Mouse (Mus musculus): Measurements from ENCODE around the gene Prr19. TPM values are rescaled to one million over a fixed set of nuclear protein-coding genes. Genes with fewer than 3 reads are reported as not detected.
A peak's percentile ranks its signal among the peaks of the same experiment; 100 is the strongest.
"Not testable (repeated sequence)": the region's sequence is repeated elsewhere in the genome, so short reads cannot be mapped to it uniquely, and the experiment has no call there.

Prr19 gene
- 1.1 and 1.4 TPM in 2 replicates for polyA plus RNA-seq (2014; fragmentation: Nextera tagmentation; extraction: Ambion mirVana)

- Histone ChIP-seq H3K9me3 (ENCODE audit: control insufficient read depth, low read length) (no peaks in the 10 kb centered on the region), H3K27ac (replicated peaks; ENCODE audit: low read depth, low read length) (no peak within 1 kb of the TSS), H3K4me3 (ENCODE audit: low read depth, low read length) (no peak within 1 kb of the TSS; the same call in 1 of the 2 replicates), H3K4me2 (ENCODE audit: low read depth, severe bottlenecking) (no peak within 1 kb of the TSS), H3K27me3 (ENCODE audit: control insufficient read depth, insufficient read depth, low read length) (0 out of 2 replicates have a peak, but pooled peaks cover 2% of the 10 kb centered on the region), H3K9ac (ENCODE audit: low read length) (no peak within 1 kb of the TSS), H3K36me3 (ENCODE audit: control insufficient read depth, insufficient read depth, low read length) (no peaks in the 10 kb centered on the region), H3K4me1 (ENCODE audit: control insufficient read depth, insufficient read depth, low read length) (peaks cover 13% of the 10 kb centered on the region; the same call in 1 of the 2 replicates)
- 63% methylated on average over 19 of the region's 19 CpGs for WGBS
- ATAC-seq (ENCODE audit: insufficient number of reproducible peaks, low FRiP score, low TSS enrichment, low read depth) (no peak), DNase-seq (ENCODE audit: low spot score) (peak; percentile 56)
Observed at GRCm38 (mm10) chr7:25301063-25301462, at the start of gene Prr19. Gene Prr19 (plus strand): TSS chr7:25301411.

GRCm38 (mm10) chr7:25251822-25252221, 49.4 kb upstream of the Prr19 start:
- no peak for DNase-seq (ENCODE audit: low spot score)
- no peak for ATAC-seq (ENCODE audit: insufficient number of reproducible peaks, low FRiP score, low TSS enrichment, low read depth)
- Histone ChIP-seq H3K9ac (ENCODE audit: low read length) (peak overlapping the region; percentile 3; the same call in 1 of the 2 replicates), H3K4me3 (ENCODE audit: low read depth, low read length) (peak overlapping the region; percentile 99; the same call in 1 of the 2 replicates), H3K4me2 (ENCODE audit: low read depth, severe bottlenecking) (peak overlapping the region; percentile 83; the same call in 1 of the 2 replicates), H3K27ac (replicated peaks; ENCODE audit: low read depth, low read length) (no peak overlapping the region), H3K4me1 (ENCODE audit: control insufficient read depth, insufficient read depth, low read length) (peaks cover 27% of the 10 kb centered on the region), H3K36me3 (ENCODE audit: control insufficient read depth, insufficient read depth, low read length) (no peaks in the 10 kb centered on the region), H3K27me3 (ENCODE audit: control insufficient read depth, insufficient read depth, low read length) (no peaks in the 10 kb centered on the region), H3K9me3 (ENCODE audit: control insufficient read depth, low read length) (no peaks in the 10 kb centered on the region)
- 14% methylated on average over 8 of the region's 8 CpGs for WGBS

- ATAC-seq (ENCODE audit: insufficient number of reproducible peaks, low FRiP score, low TSS enrichment, low read depth), result no peak
- DNase-seq (ENCODE audit: low spot score), result no peak
Observed at GRCm38 (mm10) chr7:25261896-25262295, 39.3 kb upstream of the Prr19 start.

GRCm38 (mm10) chr7:25263968-25264870, 37.0 kb upstream of the Prr19 start:
- WGBS, result 29% methylated on average over 17 of the region's 17 CpGs
- no peak overlapping the region for H3K4me3 ChIP-seq (ENCODE audit: low read depth, low read length)
- no peaks in the 10 kb centered on the region for H3K9me3 ChIP-seq (ENCODE audit: control insufficient read depth, low read length)
- no peak overlapping the region for H3K9ac ChIP-seq (ENCODE audit: low read length)
- no peak overlapping the region for H3K4me2 ChIP-seq (ENCODE audit: low read depth, severe bottlenecking)
- DNase-seq (ENCODE audit: low spot score), result no peak
- no peak overlapping the region for H3K27ac ChIP-seq (replicated peaks; ENCODE audit: low read depth, low read length)
- no peak for ATAC-seq (ENCODE audit: insufficient number of reproducible peaks, low FRiP score, low TSS enrichment, low read depth)
- H3K36me3 ChIP-seq (ENCODE audit: control insufficient read depth, insufficient read depth, low read length), result no peaks in the 10 kb centered on the region
- peaks cover 11% of the 10 kb centered on the region for H3K4me1 ChIP-seq (ENCODE audit: control insufficient read depth, insufficient read depth, low read length)
- H3K27me3 ChIP-seq (ENCODE audit: control insufficient read depth, insufficient read depth, low read length), result no peaks in the 10 kb centered on the region

More at GRCm38 (mm10) chr7:25261896-25262295, 39.3 kb upstream of the Prr19 start:
- H3K27me3 ChIP-seq (ENCODE audit: control insufficient read depth, insufficient read depth, low read length), result no peaks in the 10 kb centered on the region
- 91% methylated on average over 1 of the region's 1 CpGs for WGBS
- no peaks in the 10 kb centered on the region for H3K9me3 ChIP-seq (ENCODE audit: control insufficient read depth, low read length)
- H3K4me1 ChIP-seq (ENCODE audit: control insufficient read depth, insufficient read depth, low read length), result peaks cover 4% of the 10 kb centered on the region
- no peak overlapping the region for H3K27ac ChIP-seq (replicated peaks; ENCODE audit: low read depth, low read length)
- no peak overlapping the region for H3K4me2 ChIP-seq (ENCODE audit: low read depth, severe bottlenecking)
- no peaks in the 10 kb centered on the region for H3K36me3 ChIP-seq (ENCODE audit: control insufficient read depth, insufficient read depth, low read length)
- H3K9ac ChIP-seq (ENCODE audit: low read length), result no peak overlapping the region
- no peak overlapping the region for H3K4me3 ChIP-seq (ENCODE audit: low read depth, low read length)

GRCm38 (mm10) chr7:25265743-25266142, 35.5 kb upstream of the Prr19 start:
- H3K4me3 ChIP-seq (ENCODE audit: low read depth, low read length); H3K27me3 ChIP-seq (ENCODE audit: control insufficient read depth, insufficient read depth, low read length); H3K4me2 ChIP-seq (ENCODE audit: low read depth, severe bottlenecking); H3K27ac ChIP-seq (replicated peaks; ENCODE audit: low read depth, low read length); H3K9me3 ChIP-seq (ENCODE audit: control insufficient read depth, low read length); DNase-seq (ENCODE audit: low spot score); H3K36me3 ChIP-seq (ENCODE audit: control insufficient read depth, insufficient read depth, low read length); ATAC-seq (ENCODE audit: insufficient number of reproducible peaks, low FRiP score, low TSS enrichment, low read depth); H3K9ac ChIP-seq (ENCODE audit: low read length): not testable (repeated sequence)
- WGBS, result 95% methylated on average over 5 of the region's 5 CpGs
- H3K4me1 ChIP-seq (ENCODE audit: control insufficient read depth, insufficient read depth, low read length), result peaks cover 15% of the 10 kb centered on the region

DNA sequence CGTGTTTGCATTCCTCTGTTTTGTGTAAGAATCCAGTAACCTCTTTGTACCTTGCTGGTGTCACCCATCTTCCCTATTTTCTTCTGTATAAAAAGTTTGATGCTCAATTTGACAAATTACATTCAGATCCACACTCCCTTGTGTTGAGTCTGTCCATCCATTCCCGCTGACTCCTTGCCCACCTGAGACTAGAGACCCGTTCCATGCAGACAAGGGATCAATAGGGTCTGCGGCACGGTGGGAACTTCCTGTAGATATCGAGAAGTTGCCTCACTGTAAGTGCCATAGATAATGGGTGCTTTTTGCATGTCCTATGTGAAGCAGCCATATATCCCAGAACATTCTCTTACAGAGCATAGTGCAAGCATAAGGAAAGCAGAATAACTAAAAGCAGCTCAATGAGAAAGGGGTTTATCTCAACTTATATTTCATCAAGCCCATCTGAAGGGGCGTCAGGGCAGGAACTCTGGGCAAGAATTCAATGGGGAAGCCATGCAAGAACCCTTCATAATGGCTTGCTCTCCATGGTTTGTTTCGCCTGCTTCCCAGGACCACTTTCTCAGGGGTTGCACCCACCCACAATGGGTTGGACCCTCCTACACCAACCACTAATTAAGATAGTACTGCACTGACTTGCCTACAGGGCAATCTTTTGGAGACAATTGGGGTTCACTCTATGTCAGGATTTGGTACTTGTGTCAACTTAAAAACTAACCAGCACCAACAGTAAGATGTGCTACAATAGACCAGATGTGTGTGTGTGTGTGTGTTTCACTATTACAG, 34.8 kb upstream of the Prr19 start:
- H3K4me1 ChIP-seq (ENCODE audit: control insufficient read depth, insufficient read depth, low read length), result peaks cover 15% of the 10 kb centered on the region
- H3K27me3 ChIP-seq (ENCODE audit: control insufficient read depth, insufficient read depth, low read length), result no peaks in the 10 kb centered on the region
- H3K9me3 ChIP-seq (ENCODE audit: control insufficient read depth, low read length), result no peaks in the 10 kb centered on the region
- WGBS, result 90% methylated on average over 8 of the region's 8 CpGs
- H3K9ac ChIP-seq (ENCODE audit: low read length), result no peak overlapping the region
- peaks cover 3% of the 10 kb centered on the region; the same call in 1 of the 2 replicates for H3K36me3 ChIP-seq (ENCODE audit: control insufficient read depth, insufficient read depth, low read length)
- no peak overlapping the region for H3K4me2 ChIP-seq (ENCODE audit: low read depth, severe bottlenecking)
- DNase-seq (ENCODE audit: low spot score) (no peak), ATAC-seq (ENCODE audit: insufficient number of reproducible peaks, low FRiP score, low TSS enrichment, low read depth) (no peak)
- no peak overlapping the region for H3K27ac ChIP-seq (replicated peaks; ENCODE audit: low read depth, low read length)
- H3K4me3 ChIP-seq (ENCODE audit: low read depth, low read length), result peak overlapping the region; percentile 79; the same call in 1 of the 2 replicates

- peaks cover 8% of the 10 kb centered on the region; the same call in 1 of the 2 replicates for H3K36me3 ChIP-seq (ENCODE audit: control insufficient read depth, insufficient read depth, low read length)
- no peaks in the 10 kb centered on the region for H3K9me3 ChIP-seq (ENCODE audit: control insufficient read depth, low read length)
- peak within 1 kb of the TSS; percentile 74 for H3K9ac ChIP-seq (ENCODE audit: low read length)
- no peaks in the 10 kb centered on the region for H3K27me3 ChIP-seq (ENCODE audit: control insufficient read depth, insufficient read depth, low read length)
- peak within 1 kb of the TSS; percentile 79 for H3K27ac ChIP-seq (replicated peaks; ENCODE audit: low read depth, low read length)
- DNase-seq (ENCODE audit: low spot score) (peak; percentile 99), ATAC-seq (ENCODE audit: insufficient number of reproducible peaks, low FRiP score, low TSS enrichment, low read depth) (peak; percentile 88)
- peaks cover 15% of the 10 kb centered on the region for H3K4me1 ChIP-seq (ENCODE audit: control insufficient read depth, insufficient read depth, low read length)
- peak within 1 kb of the TSS; percentile 79 for H3K4me3 ChIP-seq (ENCODE audit: low read depth, low read length)
- under 1% methylated on average over 29 of the region's 29 CpGs for WGBS
- peak within 1 kb of the TSS; percentile 88 for H3K4me2 ChIP-seq (ENCODE audit: low read depth, severe bottlenecking)
Observed at GRCm38 (mm10) chr7:25267301-25267750, 33.9 kb upstream of the Prr19 start, which contains the start of gene Cic. Gene Cic (plus strand): TSS chr7:25267704.
